Mouse (Mus musculus) cerebellum, postnatal 14 days (tissue): Measurements from ENCODE around the gene Slc35e3.
"Not testable (repeated sequence)": the region's sequence is repeated elsewhere in the genome, so short reads cannot be mapped to it uniquely, and the experiment has no call there.

Experiments used
- DNase-seq, 2 experiments: peaks; one replicate each; pipeline ENCODE4 v3.0.0; 2021; ENCODE audit warnings: mixed read lengths in 2 of 2

Slc35e3 gene

GRCm38 (mm10) chr10:117761551-117761950 is 15.4 kb upstream of the Slc35e3 start:
- no peak for DNase-seq

GRCm38 (mm10) chr10:117760831-117761335 is 14.7 kb upstream of the Slc35e3 start:
- no peak for DNase-seq

- no peak for DNase-seq
Observed at GRCm38 (mm10) chr10:117759844-117760630, 13.9 kb upstream of the Slc35e3 start.

- no peak for DNase-seq
Observed at GRCm38 (mm10) chr10:117758749-117759727, 12.9 kb upstream of the Slc35e3 start.

- not testable (repeated sequence) for DNase-seq
Observed at GRCm38 (mm10) chr10:117758344-117758743, 12.2 kb upstream of the Slc35e3 start.

GRCm38 (mm10) chr10:117757796-117758342 is 11.7 kb upstream of the Slc35e3 start:
- DNase-seq, result no peak

- no peak for DNase-seq
Observed at GRCm38 (mm10) chr10:117757259-117757658, 11.1 kb upstream of the Slc35e3 start.

GRCm38 (mm10) chr10:117756784-117757183 is 10.6 kb upstream of the Slc35e3 start:
- DNase-seq, result no peak

- no peak for DNase-seq
Observed at GRCm38 (mm10) chr10:117755799-117756467, 9.8 kb upstream of the Slc35e3 start.

- no peak for DNase-seq
Observed at GRCm38 (mm10) chr10:117755086-117755798, 9.1 kb upstream of the Slc35e3 start.

- no peak for DNase-seq
Observed at GRCm38 (mm10) chr10:117754609-117754940, 8.4 kb upstream of the Slc35e3 start.

- no peak for DNase-seq
Observed at GRCm38 (mm10) chr10:117753711-117754608, 7.8 kb upstream of the Slc35e3 start.

- no peak for DNase-seq
Observed at GRCm38 (mm10) chr10:117752851-117753647, 6.9 kb upstream of the Slc35e3 start.

GRCm38 (mm10) chr10:117752304-117752821 is 6.2 kb upstream of the Slc35e3 start:
- DNase-seq, result no peak

- DNase-seq, result no peak
Observed at GRCm38 (mm10) chr10:117751744-117752143, 5.6 kb upstream of the Slc35e3 start.

GRCm38 (mm10) chr10:117751282-117751610 is 5.1 kb upstream of the Slc35e3 start:
- DNase-seq, result no peak

GRCm38 (mm10) chr10:117750529-117751281 is 4.5 kb upstream of the Slc35e3 start:
- DNase-seq, result no peak

- no peak for DNase-seq
Observed at GRCm38 (mm10) chr10:117749787-117750343, 3.7 kb upstream of the Slc35e3 start.
